Mouse (Mus musculus) C2C12 (cell line): ENCODE results near the gene Adgrg1.
A peak's percentile ranks its signal among the peaks of the same experiment; 100 is the strongest.

Experiments used
- CEBPB ChIP-seq: IDR thresholded peaks from one replicate; pipeline ENCODE4 v1.6.1; 2011; ENCODE audit warnings: low read depth, mild to moderate bottlenecking, control low read depth, moderate library complexity
- CTCF ChIP-seq: IDR thresholded peaks from one replicate; pipeline ENCODE4 v1.5.1; 2011; ENCODE audit not compliant: control insufficient read depth, insufficient read depth, insufficient read length
- MAX ChIP-seq: IDR thresholded peaks from one replicate; pipeline ENCODE4 v1.6.1; 2011; ENCODE audit warnings: mild to moderate bottlenecking, control low read depth
- MYOD1 ChIP-seq: IDR thresholded peaks from one replicate; pipeline ENCODE4 v1.6.1; 2011; ENCODE audit warnings: low read depth; ENCODE audit not compliant: control insufficient read depth, insufficient read length
- MYOG ChIP-seq: IDR thresholded peaks from one replicate; pipeline ENCODE4 v1.6.1; 2011; ENCODE audit not compliant: control insufficient read depth, insufficient read length; ENCODE audit errors: extremely low read depth
- USF1 ChIP-seq: IDR thresholded peaks from one replicate; pipeline ENCODE4 v1.6.1; 2011; ENCODE audit warnings: low read depth, mild to moderate bottlenecking, control low read depth, moderate library complexity

- TF ChIP-seq CTCF (no peak), MYOD1 (peak; percentile 73), USF1 (no peak), MAX (no peak), CEBPB (no peak), MYOG (no peak)
Measured at GRCm38 (mm10) chr8:95049636-95050035, 75.1 kb downstream of the Adgrg1 start.
